Mouse (Mus musculus): ENCODE data around the gene Cacfd1. TPM values are rescaled to one million over a fixed set of nuclear protein-coding genes. Genes with fewer than 3 reads are reported as not detected.

The Cacfd1 gene
- total RNA-seq, 1 experiment from 2014 or later: 53.5 TPM

DNA sequence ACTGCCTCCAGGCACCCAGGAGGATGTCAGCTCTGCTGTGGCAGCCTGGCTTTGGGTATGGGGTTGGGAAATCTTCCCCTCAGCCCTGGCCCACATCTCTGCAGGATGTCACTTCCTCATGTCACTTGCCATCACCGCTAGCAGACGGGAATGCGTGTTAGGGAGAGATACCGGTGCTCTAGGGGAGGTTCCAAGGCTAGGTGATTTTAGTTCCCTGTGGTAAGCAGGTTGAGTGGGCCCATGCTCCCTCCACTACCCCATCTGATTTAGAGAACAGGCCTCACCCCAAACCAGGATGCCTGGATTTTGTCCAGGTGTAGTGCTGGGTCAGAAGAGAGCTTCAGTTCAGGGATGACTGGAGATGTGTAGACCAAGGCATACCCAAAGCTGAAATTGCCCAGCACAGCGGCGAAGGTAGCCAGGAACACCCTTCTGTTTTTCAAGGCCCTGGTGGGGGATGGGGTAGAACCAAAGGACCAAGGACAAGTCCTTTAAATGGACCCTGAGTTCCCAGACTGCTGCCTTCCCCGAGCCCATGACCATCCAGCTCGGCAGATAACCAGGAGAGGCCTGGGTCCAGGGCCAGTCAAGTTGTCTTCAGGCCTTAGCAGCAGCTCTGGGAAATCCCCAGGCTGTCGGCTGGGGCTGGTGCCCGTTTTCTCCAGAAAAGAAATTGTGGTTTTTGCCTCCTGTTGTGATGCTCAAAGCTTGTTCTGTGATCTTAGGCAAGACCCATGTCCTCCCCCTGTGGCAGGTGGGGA, 17.3 kb downstream of the Cacfd1 start:
- no peak for DNase-seq

DNA sequence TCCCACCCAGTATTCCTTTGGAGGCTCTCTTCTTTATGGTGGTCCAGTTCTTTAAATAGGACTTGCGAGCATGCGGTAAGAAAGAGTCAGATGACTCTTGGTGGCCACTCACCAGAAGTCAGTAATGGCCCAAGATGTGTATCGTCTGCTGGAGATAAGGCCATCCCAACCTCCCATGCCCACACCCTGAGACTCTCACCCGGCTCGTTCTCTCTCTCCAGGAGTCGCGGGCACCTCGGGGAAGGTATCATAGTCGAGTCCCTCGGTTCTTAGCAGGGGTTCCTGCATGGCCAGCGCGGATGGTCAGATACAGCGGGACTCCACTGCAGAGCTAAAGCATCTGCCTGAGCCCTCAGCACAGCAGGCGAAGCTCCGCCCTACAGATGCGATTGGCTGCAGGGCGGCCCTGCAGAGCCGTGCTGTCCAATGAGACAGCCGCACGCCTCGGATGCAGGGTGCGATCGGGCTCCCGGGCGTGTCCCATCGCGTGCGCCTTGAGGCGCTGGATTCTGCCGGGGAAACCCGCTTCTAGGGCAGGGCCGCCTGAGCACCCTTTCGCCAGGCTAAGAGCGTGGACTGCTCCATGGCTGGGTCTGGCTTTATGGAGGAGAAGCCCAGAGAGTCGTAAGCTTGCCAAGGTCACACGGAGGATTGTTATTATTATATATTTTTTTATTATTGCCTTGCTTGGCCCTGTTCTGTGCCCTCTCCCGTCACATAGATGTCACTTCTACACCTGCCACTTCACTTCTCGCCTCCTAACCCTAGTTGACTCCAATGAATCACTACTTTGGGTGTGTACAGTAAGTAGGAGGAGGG, 18.1 kb downstream of the Cacfd1 start, which contains the start of gene Slc2a6:
TSS of gene Slc2a6 (minus strand) at position 381 of the 819 bp plus-strand sequence.
- peak; percentile 88 for DNase-seq

DNA sequence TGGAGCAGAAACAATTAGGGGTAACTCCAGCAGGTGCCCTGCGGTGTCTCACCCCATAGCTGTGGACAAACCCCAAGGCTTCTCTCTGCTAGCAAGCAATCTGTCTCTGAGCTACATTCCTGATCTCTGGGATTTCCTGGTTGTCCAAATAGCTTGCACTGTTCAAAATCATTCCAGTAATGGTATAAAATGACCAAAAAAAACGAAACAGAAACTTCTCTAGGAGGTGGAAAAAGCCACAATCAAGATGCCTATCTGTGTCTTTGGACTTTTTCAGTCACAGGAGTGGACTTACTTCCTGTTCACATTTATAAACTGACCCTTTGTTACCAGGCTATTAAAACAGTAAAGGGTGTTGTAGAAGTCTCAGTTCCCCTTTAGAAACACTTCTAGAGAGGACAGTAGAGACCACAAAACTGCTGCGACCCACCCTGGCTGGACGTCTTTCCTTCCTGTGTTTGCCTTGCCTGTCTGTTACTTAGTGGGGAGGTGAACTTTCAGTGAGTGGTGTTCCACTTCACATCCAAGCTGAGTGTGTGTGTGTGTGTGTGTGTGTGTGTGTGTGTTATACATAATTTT, 18.8 kb downstream of the Cacfd1 start:
- no peak for DNase-seq

DNA sequence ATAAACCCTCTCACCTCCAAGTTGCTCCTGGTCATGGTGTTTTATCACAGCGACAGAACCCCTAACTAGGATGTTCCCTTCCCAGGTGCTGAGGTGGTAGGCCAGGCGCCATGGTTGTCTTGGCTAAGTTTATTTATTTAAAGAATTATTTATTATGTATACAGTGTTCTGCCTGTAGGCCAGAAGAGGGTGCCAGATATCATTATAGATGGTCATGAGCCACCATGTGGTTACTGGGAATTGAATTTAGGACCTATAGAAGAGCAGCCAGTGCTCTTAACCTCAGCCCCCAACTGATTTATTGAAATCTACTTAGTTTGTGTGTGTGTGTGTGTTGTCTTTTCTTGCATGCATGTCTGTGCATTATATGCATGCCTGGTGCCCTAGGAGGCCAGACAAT, 22.6 kb downstream of the Cacfd1 start:
- no peak for DNase-seq

DNA sequence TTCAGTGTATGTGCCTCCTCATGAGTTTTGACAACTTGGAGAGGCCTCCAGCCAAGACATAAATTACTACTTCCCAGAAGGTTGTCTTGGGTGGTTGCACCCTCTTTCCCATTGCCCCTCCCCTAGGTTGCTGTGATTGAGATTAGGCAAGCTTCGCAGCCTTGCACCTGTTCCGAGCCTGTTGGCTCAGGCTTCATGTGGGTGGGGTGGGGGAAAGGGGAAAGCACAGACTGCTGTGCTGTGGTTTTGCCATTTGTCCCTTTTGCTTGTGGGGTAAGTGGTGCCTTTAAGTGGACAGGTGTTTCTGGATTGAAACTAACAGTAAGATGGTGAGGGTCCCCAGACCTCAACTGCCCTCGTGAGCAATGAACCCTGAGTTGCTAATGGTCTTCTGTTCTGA, 26.3 kb downstream of the Cacfd1 start:
- DNase-seq: no peak

DNA sequence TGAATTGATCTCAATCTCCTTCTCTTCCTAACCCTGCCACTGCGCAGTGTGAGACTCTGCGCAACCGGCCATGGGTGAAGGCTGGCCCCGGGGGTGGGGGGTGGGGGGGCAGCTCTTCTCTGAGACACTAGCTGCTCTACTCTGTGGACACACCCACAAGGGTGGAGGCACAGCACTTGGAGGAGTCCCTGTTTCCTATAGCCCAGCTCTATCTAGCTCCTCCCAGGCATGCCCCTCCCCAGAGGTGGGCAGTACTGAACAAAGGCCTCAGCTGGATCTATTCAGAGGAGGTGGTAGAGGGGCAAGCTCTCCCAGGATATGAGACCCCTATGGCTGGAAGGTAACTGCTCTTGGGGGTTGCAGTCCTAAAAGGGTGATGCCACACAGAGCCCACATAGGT, 27.3 kb downstream of the Cacfd1 start:
- no peak for DNase-seq

DNA sequence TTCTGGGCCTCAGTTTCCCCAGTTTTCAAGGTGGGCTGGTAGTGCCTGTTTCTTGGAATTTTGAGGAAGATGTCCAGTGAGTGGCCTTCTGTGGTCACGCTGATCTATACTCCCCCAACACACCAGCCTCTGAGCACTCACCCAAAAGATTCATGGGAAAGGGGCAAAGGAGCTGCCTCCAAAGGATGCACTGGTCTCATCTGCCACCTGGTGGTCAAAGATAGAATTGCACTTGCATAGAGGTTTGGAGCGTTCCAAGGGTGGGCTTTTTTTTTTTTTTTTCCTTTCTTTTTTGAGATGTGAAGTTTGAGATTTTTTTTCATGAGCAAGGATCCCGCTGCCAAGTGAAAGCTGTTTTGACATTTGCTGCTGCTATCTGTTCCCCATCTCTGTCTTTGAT, 28.9 kb downstream of the Cacfd1 start:
- DNase-seq: peak; percentile 53

DNA sequence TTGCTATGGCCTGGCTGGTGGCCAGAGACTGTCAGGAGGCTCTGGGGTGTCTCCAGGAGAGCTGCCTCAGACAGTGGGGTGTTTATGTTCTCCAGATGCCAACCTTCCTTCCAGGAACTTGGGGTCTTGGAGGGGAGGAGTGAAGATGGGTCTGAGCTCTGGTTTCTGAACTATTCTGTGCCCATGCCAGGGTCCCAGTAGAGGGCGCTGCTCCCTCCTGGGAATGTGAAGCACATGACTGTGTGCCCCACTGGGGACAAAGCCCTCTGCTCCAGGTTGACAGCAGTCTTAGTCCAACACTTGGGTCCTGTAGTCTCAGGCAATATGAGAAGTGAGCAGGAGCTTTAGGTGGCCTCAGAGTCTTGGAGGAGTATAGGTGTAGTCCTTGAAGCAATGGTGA, 29.6 kb downstream of the Cacfd1 start:
- DNase-seq: no peak

DNA sequence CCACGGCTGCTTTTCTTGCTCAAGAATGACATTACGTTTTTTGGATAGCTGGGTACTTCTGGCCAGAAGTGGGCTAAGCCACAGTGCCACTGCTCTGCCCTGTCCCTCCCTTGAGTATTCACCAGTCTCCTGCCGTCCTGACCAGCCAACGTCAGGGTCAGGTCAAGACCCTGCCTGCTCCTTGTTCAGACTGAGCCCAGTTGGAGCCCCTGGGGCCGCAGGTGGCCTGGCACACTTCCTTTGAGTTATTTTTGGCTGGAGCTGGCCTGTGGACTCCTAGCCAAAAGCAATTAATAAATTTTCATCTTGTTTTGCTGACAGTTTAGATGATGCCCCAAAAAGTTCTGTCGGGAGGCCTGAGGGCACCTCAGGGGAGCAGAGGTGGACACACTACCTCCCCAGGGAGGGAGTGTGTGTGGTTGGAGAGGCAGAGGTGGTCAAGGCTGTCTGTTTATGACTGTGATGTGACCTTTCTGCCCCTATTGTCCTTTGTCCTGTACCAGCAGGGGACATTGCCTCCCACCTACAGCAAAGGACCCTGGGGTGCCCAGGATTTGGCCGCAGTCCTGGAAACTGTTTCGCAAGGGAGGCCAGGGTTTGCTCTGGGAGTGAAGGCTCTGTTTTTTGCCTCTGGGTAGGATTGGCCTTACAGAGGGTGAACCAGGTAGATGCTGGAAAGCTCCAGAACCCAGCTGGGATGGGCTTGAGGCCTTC, 32.6 kb downstream of the Cacfd1 start:
- peak; percentile 47 for DNase-seq

DNA sequence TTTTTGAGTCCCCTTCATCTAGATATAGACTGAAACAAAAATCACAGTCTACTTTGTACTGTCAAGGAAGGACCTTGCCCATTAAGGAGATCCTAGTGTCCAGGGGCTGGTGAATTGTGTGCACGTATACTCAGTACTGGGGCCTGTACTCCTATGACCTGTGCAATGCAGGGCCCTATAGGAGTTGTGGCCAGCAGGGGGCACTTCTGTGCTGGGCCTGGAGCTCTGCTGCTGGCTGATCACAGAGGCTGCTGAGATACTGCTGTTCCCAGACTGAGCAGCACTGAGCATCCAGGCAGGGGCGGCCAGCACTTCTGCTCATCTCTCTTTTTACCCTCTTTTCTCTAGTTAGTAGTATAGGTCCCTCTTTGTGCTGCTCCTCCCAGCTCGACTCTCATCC, 33.7 kb downstream of the Cacfd1 start:
- DNase-seq: peak; percentile 84

DNA sequence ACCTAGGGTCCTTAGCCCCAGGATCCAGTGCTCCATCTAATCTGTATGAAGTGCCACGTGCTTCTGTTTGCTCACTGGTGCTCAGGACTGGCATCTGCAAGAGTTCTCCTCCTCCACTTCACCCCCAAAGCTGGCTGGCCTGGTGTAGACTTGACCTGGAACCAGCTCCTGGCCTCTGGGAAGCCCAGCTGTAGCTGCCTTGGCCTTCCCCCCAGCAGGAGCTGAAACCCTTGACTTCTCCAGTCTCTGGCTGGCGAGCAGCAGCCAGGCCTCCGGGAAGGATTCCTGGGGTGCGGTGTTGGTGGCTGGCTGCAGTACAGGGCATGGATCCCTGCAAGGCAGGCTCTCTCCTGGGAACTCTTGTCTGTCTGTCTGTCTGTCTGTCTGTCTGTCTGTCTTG, 34.4 kb downstream of the Cacfd1 start:
- DNase-seq: peak; percentile 15

DNA sequence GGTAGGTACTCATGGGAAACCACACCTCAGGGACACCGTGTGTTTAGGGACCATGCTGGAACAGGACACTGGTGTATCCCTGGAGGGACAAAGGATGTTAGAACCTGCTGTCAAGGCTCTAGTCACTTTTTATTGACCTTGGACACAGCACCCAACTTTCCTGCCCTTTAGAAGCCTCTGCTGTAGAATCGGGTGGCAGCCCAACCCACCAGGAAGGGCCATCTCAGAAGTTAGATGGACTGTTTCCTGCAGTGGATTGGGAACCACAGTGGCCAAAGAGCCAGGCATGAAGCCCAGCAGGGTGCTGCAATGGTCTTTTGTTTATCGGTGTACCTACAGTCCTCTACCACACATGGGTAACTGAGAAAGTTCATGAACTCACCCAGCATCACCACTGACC, 34.9 kb downstream of the Cacfd1 start:
- DNase-seq: no peak

DNA sequence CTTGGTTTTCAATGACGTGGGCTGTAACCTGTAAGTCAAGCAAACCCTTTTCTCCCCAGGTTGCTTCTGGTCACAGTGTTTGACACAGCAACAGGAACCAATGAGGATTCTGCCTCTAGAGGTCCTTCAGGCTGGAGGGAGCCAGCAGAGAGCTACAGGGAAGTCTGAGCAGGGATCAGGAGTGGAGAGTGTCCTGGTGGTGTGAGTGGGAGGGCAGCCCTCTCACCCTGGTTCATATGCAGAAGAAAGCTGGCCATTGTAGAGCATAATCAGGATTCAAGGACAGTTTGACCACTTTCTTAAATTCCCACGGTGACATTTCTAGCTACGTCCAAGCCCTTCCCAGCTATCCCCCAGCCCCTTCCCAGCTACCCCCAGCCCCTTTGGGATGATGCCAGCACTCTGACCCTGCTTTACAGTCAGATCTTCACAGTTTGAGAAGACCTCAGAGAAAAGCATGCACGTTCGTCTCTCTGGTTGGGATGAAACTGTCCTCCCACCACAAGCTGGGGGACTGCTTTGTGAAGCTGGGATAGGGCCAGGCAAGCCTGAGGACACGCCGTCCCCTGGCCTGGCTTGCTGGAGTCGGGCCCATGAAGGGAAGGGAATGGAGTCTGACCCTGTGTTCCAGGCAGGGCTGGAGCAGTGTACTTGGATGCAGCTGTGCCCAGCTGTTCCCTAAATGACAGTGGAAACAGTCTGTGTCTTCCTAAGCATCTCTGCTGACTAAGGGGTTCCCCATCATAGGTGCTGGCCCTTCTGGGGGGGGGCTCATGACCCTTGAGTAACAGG, 36.4 kb downstream of the Cacfd1 start:
- DNase-seq: no peak

DNA sequence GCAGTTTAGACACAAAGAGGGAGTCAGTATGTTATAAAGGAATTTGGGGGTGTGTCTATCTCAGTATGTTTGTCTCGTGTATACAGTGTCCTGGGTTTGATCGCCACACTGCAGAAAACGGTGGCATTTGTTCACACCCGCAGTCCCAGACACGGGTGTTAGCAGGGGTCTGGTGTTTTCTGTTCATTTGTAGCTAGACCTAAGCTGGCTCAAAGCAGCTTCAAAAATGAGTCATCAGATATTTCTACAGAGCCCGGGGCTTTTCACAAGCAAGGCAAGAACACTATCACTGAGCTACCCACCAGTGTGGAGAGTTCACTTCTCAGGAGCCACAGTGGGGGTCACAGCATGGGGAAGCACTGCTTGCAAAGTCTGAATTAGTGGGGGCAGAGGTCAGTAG, 39.7 kb downstream of the Cacfd1 start:
- DNase-seq: no peak

DNA sequence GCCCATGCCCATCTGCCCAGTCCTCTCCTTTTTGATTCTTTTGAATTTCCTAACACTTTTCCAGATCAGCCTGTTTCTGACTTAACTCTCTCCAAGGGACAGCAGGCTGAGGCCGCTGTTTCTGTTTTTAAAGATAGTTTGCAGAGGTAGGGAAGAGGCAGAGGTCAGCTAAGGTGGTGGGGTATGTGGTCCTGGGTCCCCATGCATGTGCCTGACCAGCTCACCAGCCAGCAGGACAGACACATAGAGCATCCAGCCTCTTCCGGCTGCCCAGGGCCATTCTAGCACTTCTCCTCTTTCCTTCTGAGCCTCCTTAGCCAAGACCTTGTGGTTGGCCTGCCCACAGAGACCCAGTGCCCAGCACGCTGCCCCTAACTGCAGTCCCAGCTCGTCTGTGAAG, 48.5 kb downstream of the Cacfd1 start:
- no peak for DNase-seq

DNA sequence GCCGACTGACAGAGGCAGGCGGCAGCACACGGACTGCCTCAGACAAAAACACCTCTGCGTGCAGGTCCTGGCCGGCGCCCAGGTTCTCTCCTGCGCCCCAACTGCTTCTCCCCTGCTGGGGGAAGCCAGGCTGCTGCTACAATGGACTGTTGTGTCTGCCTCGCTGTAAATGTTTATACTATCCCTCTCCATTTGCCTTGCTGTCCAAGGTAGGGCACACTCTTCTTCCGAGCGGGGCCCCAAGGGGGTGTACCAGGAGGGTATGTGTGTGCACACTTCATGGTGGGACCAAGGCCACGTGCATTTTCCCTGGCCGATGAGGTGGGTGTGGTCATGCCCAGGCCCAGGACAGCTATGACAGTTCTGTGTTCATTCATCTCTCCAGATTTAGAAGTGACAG, 49.0 kb downstream of the Cacfd1 start:
- no peak for DNase-seq

DNA sequence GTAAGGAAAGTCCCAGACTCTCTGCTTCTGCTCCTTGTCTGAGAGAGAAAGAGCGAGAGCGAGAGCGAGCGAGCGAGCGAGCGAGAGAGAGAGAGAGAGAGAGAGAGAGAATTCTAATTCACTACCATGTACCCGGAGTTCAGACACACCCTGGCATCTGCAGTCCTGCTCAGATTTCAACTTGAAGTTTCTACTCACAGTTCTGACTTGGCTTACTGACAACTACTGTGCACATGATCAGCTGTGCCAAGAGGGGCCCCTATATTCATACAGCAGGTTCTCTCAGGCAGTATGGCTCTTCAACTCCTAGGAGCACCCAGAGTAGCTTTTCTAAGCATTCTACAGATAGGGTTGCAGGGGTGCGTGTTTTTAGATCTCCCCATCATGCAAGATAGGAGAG, 49.5 kb downstream of the Cacfd1 start:
- DNase-seq: no peak

DNA sequence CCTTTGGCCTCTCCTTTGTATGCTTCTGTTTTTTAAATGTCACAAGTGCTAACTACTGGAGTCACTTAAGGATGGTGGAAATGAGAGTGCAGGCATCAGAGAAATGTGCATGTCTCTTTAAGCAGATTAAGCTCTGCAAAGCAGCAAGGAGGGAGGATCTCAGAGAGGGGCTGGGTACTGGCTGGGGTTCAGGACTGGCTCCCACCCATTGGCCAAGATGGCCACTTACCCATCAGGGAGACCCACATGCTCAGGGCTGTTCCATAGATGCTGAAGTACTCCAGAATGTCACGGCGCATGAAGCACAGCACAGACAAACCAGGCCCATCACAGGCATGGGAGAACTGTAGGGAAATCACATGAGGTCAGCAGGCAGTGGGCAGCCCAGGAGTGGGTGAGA, 57.4 kb downstream of the Cacfd1 start:
- DNase-seq: no peak

DNA sequence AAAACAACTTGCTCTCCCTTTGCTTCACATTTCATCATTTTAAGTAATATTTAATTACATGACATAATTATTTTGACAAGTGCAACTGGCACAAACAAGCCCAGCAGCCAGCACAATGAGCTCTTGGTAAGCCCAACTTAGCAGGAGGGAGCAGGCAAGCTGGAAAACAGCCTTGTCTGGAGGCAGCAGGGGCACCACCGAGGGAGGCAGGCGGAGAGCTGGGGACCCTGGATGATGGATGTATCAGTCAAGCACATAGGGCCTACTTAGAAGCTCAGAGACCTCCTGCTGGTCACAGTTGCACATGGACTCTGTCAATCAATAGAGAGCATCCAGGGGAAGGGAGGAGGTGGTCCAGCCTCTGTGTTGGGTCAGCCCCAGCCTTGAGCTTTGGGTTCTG, 58.3 kb downstream of the Cacfd1 start:
- DNase-seq: no peak

DNA sequence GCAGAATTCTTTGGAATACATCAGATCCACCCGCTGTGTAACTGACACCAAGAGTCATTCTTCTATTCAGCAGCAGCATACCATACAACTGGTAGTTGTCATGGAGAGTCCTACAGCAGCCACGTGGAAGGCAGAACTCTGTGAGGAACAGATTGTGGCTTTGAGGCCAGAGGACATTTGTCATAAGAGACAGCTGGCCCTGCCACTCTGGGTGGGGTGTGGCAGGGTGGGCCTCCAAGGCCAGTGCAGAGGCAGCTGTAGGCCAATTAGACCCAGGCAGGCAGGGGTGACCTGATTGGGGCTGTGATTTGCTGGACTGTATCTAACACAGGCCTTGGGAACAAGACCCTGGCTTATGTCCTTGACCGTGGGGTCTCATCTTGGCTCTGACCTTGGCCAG, 59.9 kb downstream of the Cacfd1 start:
- no peak for DNase-seq

DNA sequence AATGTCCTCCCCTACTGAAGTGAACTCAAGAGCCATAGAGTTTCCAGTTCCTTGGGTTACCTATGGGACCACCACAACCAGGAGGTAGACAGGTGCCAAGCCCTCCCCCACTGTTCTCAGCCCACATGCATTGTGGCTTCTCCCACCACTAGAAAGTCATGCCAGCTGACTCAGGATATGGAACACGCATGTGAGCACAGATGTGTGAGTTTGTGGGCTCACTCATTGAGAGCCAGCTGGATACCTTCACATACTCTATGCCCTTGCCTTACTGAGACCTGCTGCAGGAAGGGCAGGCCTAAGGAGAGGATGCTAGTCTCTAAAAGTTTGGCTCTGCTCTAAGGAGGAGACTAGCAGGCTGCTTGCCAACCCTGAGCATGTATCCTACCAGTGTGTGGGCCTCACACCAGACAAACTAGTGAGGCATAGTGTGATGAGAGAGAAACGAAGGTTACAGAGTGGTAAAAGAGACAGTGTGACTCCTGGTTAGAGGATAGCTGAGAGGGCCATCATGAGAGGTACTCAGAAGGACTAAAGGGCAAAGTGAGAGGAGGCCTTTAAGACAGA, 60.6 kb downstream of the Cacfd1 start:
- DNase-seq: no peak
